Mouse (Mus musculus): ENCODE results near the gene Prkn.

DNA sequence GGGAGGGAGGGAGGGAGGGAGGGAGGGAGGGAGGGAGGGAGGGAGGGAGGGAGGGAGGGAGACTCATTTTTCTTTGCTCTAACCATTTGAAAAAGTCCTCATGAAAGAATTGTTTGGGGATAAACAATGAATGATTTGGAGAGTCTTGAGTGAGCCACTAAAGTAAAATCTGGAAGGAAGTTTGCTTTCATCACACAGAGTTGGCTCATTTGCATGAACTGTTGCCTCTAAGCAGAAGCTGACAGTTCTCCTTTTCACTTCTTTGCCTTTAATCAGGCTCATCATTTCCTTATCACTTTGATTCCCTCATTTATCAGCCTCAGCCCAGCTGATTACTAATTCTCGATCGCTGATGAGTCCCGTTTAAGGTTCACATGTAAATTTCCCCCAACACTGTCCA, 816.7 kb downstream of the Prkn start:
- TF ChIP-seq CTCF (IDR thresholded peaks at IDR 0.05; ENCODE audit: low read depth, low read length) (no peak), POLR2AphosphoS5 (IDR thresholded peaks at IDR 0.05; ENCODE audit: insufficient replicate concordance, low read depth, low read length) (no peak), GATA1 (IDR thresholded peaks at IDR 0.05; ENCODE audit: borderline replicate concordance, low read length) (no peak), TAL1 (conservative IDR thresholded peaks at IDR 0.05; ENCODE audit: low read depth, low read length) (no peak)

Measured in G1E (cell line).